Mouse (Mus musculus) neural tube, embryonic 12.5 days (tissue): ENCODE results near the gene Fbxo46. TPM values are rescaled to one million over a fixed set of nuclear protein-coding genes. Genes with fewer than 3 reads are reported as not detected.
"Not testable (repeated sequence)": the region's sequence is repeated elsewhere in the genome, so short reads cannot be mapped to it uniquely, and the experiment has no call there.

ENCODE experiments used
- ATAC-seq: fragments of 200-750 bp; cut with Nextera tagmentation; 2 replicates; pipeline ENCODE4 v1.8.0; 2017; ENCODE audit warnings: low read depth, mild to moderate bottlenecking, moderate TSS enrichment, moderate library complexity; ENCODE audit not compliant: low FRiP score
- H3K27ac ChIP-seq: fragments of 300-500 bp; sonication (generic); 2 replicates; pipeline ENCODE4 v1.5.1; 2016
- H3K27me3 ChIP-seq: fragments of 300-500 bp; sonication (generic); replicated peaks from 2 replicates; pipeline ENCODE4 v1.6.1; 2016; ENCODE audit warnings: mild to moderate bottlenecking
- H3K36me3 ChIP-seq: fragments of 300-500 bp; sonication (generic); 2 replicates; pipeline ENCODE4 v1.6.1; 2016; ENCODE audit warnings: mild to moderate bottlenecking
- H3K4me1 ChIP-seq: fragments of 300-500 bp; sonication (generic); 2 replicates; pipeline ENCODE4 v1.6.1; 2016
- H3K4me2 ChIP-seq: fragments of 300-500 bp; sonication (generic); replicated peaks from 2 replicates; pipeline ENCODE4 v1.6.1; 2016; ENCODE audit warnings: mild to moderate bottlenecking
- H3K4me3 ChIP-seq: fragments of 300-500 bp; sonication (generic); 2 replicates; pipeline ENCODE4 v1.5.1; 2016
- H3K9ac ChIP-seq: fragments of 300-500 bp; sonication (generic); 2 replicates; pipeline ENCODE4 v1.6.1; 2016; ENCODE audit warnings: mild to moderate bottlenecking
- H3K9me3 ChIP-seq: fragments of 300-500 bp; sonication (generic); 2 replicates; pipeline ENCODE4 v1.6.1; 2016; ENCODE audit warnings: mild to moderate bottlenecking
- whole genome bisulfite sequencing: fragments of 180-500 bp; shearing (Covaris S2); methylation state at CpG from one replicate; pipeline ENCODE4 v1.1.7; 2016; 5-methylcytosine and 5-hydroxymethylcytosine counted together
- polyA plus RNA-seq: library from polyadenylated mRNA; unstranded; fragments of >200 nt; fragmentation: Nextera tagmentation; extraction: Ambion mirVana; gene quantifications from 2 replicates; pipeline ENCODE4 v1.2.1, GENCODE M21; 2016

Fbxo46 gene
- 18.3 and 19.9 TPM in 2 replicates for polyA plus RNA-seq

GRCm38 (mm10) chr7:19119631-19120429, at the start of gene Fbxo46:
TSS of gene Fbxo46 (plus strand) at chr7:19119859.
- Histone ChIP-seq H3K27me3 (0 out of 2 replicates have a peak, but pooled peaks cover 5% of the 10 kb centered on the region), H3K4me3 (peak within 1 kb of the TSS; percentile 62), H3K36me3 (no peaks in the 10 kb centered on the region; the same call in 1 of the 2 replicates), H3K4me2 (peak within 1 kb of the TSS; percentile 84), H3K9me3 (peaks cover 4% of the 10 kb centered on the region; the same call in 1 of the 2 replicates), H3K4me1 (peaks cover 18% of the 10 kb centered on the region), H3K9ac (peak within 1 kb of the TSS; percentile 70), H3K27ac (no peak within 1 kb of the TSS)
- WGBS, result 3% methylated on average over 34 of the region's 34 CpGs
- ATAC-seq, result peak; percentile 95

GRCm38 (mm10) chr7:19071024-19071423, 48.6 kb upstream of the Fbxo46 start:
- not testable (repeated sequence) for H3K4me3 ChIP-seq, ATAC-seq, H3K9me3 ChIP-seq, H3K4me2 ChIP-seq, H3K9ac ChIP-seq, H3K36me3 ChIP-seq, H3K4me1 ChIP-seq, H3K27ac ChIP-seq
- 55% methylated on average over 3 of the region's 3 CpGs for WGBS
- peaks cover 13% of the 10 kb centered on the region for H3K27me3 ChIP-seq

- WGBS, result 77% methylated on average over 9 of the region's 9 CpGs
- H3K4me3 ChIP-seq, result no peak overlapping the region
- peaks cover 25% of the 10 kb centered on the region for H3K4me1 ChIP-seq
- no peak for ATAC-seq
- H3K4me2 ChIP-seq, result no peak overlapping the region
- peaks cover 9% of the 10 kb centered on the region for H3K36me3 ChIP-seq
- no peak overlapping the region for H3K27ac ChIP-seq
- H3K27me3 ChIP-seq, result no peaks in the 10 kb centered on the region
- no peaks in the 10 kb centered on the region for H3K9me3 ChIP-seq
- no peak overlapping the region for H3K9ac ChIP-seq
Observed at GRCm38 (mm10) chr7:19073504-19073903, 46.2 kb upstream of the Fbxo46 start.

GRCm38 (mm10) chr7:19074494-19074893, 45.2 kb upstream of the Fbxo46 start:
- ATAC-seq, result no peak
- 94% methylated on average over 6 of the region's 6 CpGs for WGBS
- Histone ChIP-seq H3K27ac (no peak overlapping the region), H3K9me3 (no peaks in the 10 kb centered on the region), H3K4me1 (peaks cover 28% of the 10 kb centered on the region), H3K9ac (no peak overlapping the region), H3K4me3 (no peak overlapping the region), H3K36me3 (peaks cover 19% of the 10 kb centered on the region), H3K27me3 (no peaks in the 10 kb centered on the region), H3K4me2 (no peak overlapping the region)

- H3K27me3 ChIP-seq, result no peaks in the 10 kb centered on the region
- peaks cover 28% of the 10 kb centered on the region for H3K4me1 ChIP-seq
- no peaks in the 10 kb centered on the region for H3K9me3 ChIP-seq
- H3K4me3 ChIP-seq, result peak overlapping the region; percentile 97; the same call in 1 of the 2 replicates
- ATAC-seq, result no peak
- peak overlapping the region; percentile 95 for H3K4me2 ChIP-seq
- peaks cover 26% of the 10 kb centered on the region for H3K36me3 ChIP-seq
- H3K9ac ChIP-seq, result no peak overlapping the region
- H3K27ac ChIP-seq, result no peak overlapping the region
- WGBS, result 59% methylated on average over 5 of the region's 5 CpGs
Observed at GRCm38 (mm10) chr7:19075231-19075630, 44.4 kb upstream of the Fbxo46 start.

GRCm38 (mm10) chr7:19075723-19076585, 43.7 kb upstream of the Fbxo46 start, which contains the start of gene Dmwd:
TSS of gene Dmwd (plus strand) at chr7:19076227.
- WGBS, result under 1% methylated on average over 89 of the region's 91 CpGs
- Histone ChIP-seq H3K9me3 (no peaks in the 10 kb centered on the region), H3K4me3 (peak within 1 kb of the TSS; percentile 97), H3K4me1 (peaks cover 28% of the 10 kb centered on the region), H3K27ac (peak within 1 kb of the TSS; percentile 20; the same call in 1 of the 2 replicates), H3K36me3 (peaks cover 33% of the 10 kb centered on the region), H3K27me3 (no peaks in the 10 kb centered on the region), H3K9ac (peak within 1 kb of the TSS; percentile 96), H3K4me2 (peak within 1 kb of the TSS; percentile 95)
- peak; percentile 97 for ATAC-seq

GRCm38 (mm10) chr7:19076586-19076991, 43.1 kb upstream of the Fbxo46 start:
- no peaks in the 10 kb centered on the region for H3K27me3 ChIP-seq
- under 1% methylated on average over 22 of the region's 22 CpGs for WGBS

GRCm38 (mm10) chr7:19077761-19078160, 41.9 kb upstream of the Fbxo46 start:
- 82% methylated on average over 14 of the region's 14 CpGs for WGBS
- Histone ChIP-seq H3K36me3 (peaks cover 51% of the 10 kb centered on the region), H3K27me3 (no peaks in the 10 kb centered on the region), H3K4me2 (peak overlapping the region; percentile 95), H3K9ac (0 out of 2 replicates have a peak overlapping the region, but pooled peaks have one; percentile 96), H3K4me1 (peaks cover 28% of the 10 kb centered on the region), H3K4me3 (0 out of 2 replicates have a peak overlapping the region, but pooled peaks have one; percentile 97), H3K27ac (no peak overlapping the region), H3K9me3 (no peaks in the 10 kb centered on the region)
- no peak for ATAC-seq

More at GRCm38 (mm10) chr7:19076586-19076991, 43.1 kb upstream of the Fbxo46 start:
- H3K27ac ChIP-seq, result peak overlapping the region; percentile 20; the same call in 1 of the 2 replicates
- peaks cover 28% of the 10 kb centered on the region for H3K4me1 ChIP-seq
- H3K4me3 ChIP-seq, result peak overlapping the region; percentile 97
- peak overlapping the region; percentile 96 for H3K9ac ChIP-seq
- ATAC-seq, result no peak
- peaks cover 40% of the 10 kb centered on the region for H3K36me3 ChIP-seq
- H3K9me3 ChIP-seq, result no peaks in the 10 kb centered on the region
- H3K4me2 ChIP-seq, result peak overlapping the region; percentile 95

- no peak overlapping the region for H3K4me3 ChIP-seq
- WGBS, result 90% methylated on average over 3 of the region's 3 CpGs
Observed at GRCm38 (mm10) chr7:19078732-19079131, 40.9 kb upstream of the Fbxo46 start.

GRCm38 (mm10) chr7:19080451-19080950, 39.2 kb upstream of the Fbxo46 start:
- no peaks in the 10 kb centered on the region for H3K9me3 ChIP-seq
- H3K4me3 ChIP-seq, result no peak overlapping the region
- no peak for ATAC-seq
- WGBS, result 88% methylated on average over 19 of the region's 19 CpGs
- H3K4me1 ChIP-seq, result peaks cover 50% of the 10 kb centered on the region
- no peaks in the 10 kb centered on the region; the same call in 1 of the 2 replicates for H3K27me3 ChIP-seq
- H3K4me2 ChIP-seq, result no peak overlapping the region
- peaks cover 63% of the 10 kb centered on the region for H3K36me3 ChIP-seq
- no peak overlapping the region for H3K9ac ChIP-seq
- no peak overlapping the region for H3K27ac ChIP-seq

More at GRCm38 (mm10) chr7:19078732-19079131, 40.9 kb upstream of the Fbxo46 start:
- ATAC-seq, result no peak
- Histone ChIP-seq H3K27ac (no peak overlapping the region), H3K36me3 (peaks cover 61% of the 10 kb centered on the region), H3K4me2 (no peak overlapping the region), H3K4me1 (peaks cover 36% of the 10 kb centered on the region), H3K9ac (no peak overlapping the region), H3K9me3 (no peaks in the 10 kb centered on the region), H3K27me3 (no peaks in the 10 kb centered on the region; the same call in 1 of the 2 replicates)

- Histone ChIP-seq H3K4me1 (peaks cover 47% of the 10 kb centered on the region), H3K9me3 (no peaks in the 10 kb centered on the region), H3K9ac (no peak overlapping the region), H3K27me3 (no peaks in the 10 kb centered on the region; the same call in 1 of the 2 replicates), H3K4me3 (no peak overlapping the region), H3K27ac (no peak overlapping the region), H3K36me3 (peaks cover 70% of the 10 kb centered on the region), H3K4me2 (no peak overlapping the region)
- 87% methylated on average over 4 of the region's 4 CpGs for WGBS
- ATAC-seq, result no peak
Observed at GRCm38 (mm10) chr7:19082171-19082570, 37.5 kb upstream of the Fbxo46 start.
